Mouse (Mus musculus): ENCODE results near the gene Gm13275. TPM values are rescaled to one million over a fixed set of nuclear protein-coding genes. Genes with fewer than 3 reads are reported as not detected.
"Not testable (repeated sequence)": the region's sequence is repeated elsewhere in the genome, so short reads cannot be mapped to it uniquely, and the experiment has no call there.

The Gm13275 gene
- total RNA-seq (2015; ENCODE audit: low replicate concordance) (not detected in 2 replicates), total RNA-seq (2017; ENCODE audit: low replicate concordance) (not detected in 2 replicates)

GRCm38 (mm10) chr4:88793936-88794675 lies at the start of gene Gm13275:
TSS of gene Gm13275 (plus strand) at chr4:88794487.
- not testable (repeated sequence) for ATAC-seq (replicated peaks; ENCODE audit: low FRiP score, poor library complexity, severe bottlenecking)

- ATAC-seq (replicated peaks; ENCODE audit: low FRiP score, poor library complexity, severe bottlenecking) = no peak
Measured at GRCm38 (mm10) chr4:88749926-88750325, 44.4 kb upstream of the Gm13275 start.

- not testable (repeated sequence) for ATAC-seq (replicated peaks; ENCODE audit: low FRiP score, poor library complexity, severe bottlenecking)
Measured at GRCm38 (mm10) chr4:88754818-88755340, 39.4 kb upstream of the Gm13275 start, which contains the start of gene Gm13271. TSS of gene Gm13271 (plus strand) at chr4:88754868.

GRCm38 (mm10) chr4:88756581-88757513 lies 37.4 kb upstream of the Gm13275 start:
- ATAC-seq (replicated peaks; ENCODE audit: low FRiP score, poor library complexity, severe bottlenecking) = not testable (repeated sequence)

- peak; percentile 99 for ATAC-seq (replicated peaks; ENCODE audit: low FRiP score, poor library complexity, severe bottlenecking)
Measured at GRCm38 (mm10) chr4:88757628-88758031, 36.7 kb upstream of the Gm13275 start.

- ATAC-seq (replicated peaks; ENCODE audit: low FRiP score, poor library complexity, severe bottlenecking) = not testable (repeated sequence)
Measured at GRCm38 (mm10) chr4:88758751-88759150, 35.5 kb upstream of the Gm13275 start.

- ATAC-seq (replicated peaks; ENCODE audit: low FRiP score, poor library complexity, severe bottlenecking) = not testable (repeated sequence)
Measured at GRCm38 (mm10) chr4:88759610-88760268, 34.5 kb upstream of the Gm13275 start, which contains the start of gene Gm13283. TSS of gene Gm13283 (plus strand) at chr4:88760119.

- ATAC-seq (replicated peaks; ENCODE audit: low FRiP score, poor library complexity, severe bottlenecking) = not testable (repeated sequence)
Measured at GRCm38 (mm10) chr4:88760431-88760830, 33.9 kb upstream of the Gm13275 start.

GRCm38 (mm10) chr4:88761776-88762175 lies 32.5 kb upstream of the Gm13275 start:
- ATAC-seq (replicated peaks; ENCODE audit: low FRiP score, poor library complexity, severe bottlenecking) = not testable (repeated sequence)

GRCm38 (mm10) chr4:88762341-88762740 lies 31.9 kb upstream of the Gm13275 start:
- ATAC-seq (replicated peaks; ENCODE audit: low FRiP score, poor library complexity, severe bottlenecking) = not testable (repeated sequence)

GRCm38 (mm10) chr4:88763384-88764018 lies 30.8 kb upstream of the Gm13275 start:
- ATAC-seq (replicated peaks; ENCODE audit: low FRiP score, poor library complexity, severe bottlenecking) = peak; percentile 71; the same call in 1 of the 2 replicates

GRCm38 (mm10) chr4:88773534-88773933 lies 20.8 kb upstream of the Gm13275 start, which contains the start of gene Gm13290:
TSS of gene Gm13290 (plus strand) at chr4:88773834.
- not testable (repeated sequence) for ATAC-seq (replicated peaks; ENCODE audit: low FRiP score, poor library complexity, severe bottlenecking)

GRCm38 (mm10) chr4:88776622-88777021 lies 17.7 kb upstream of the Gm13275 start, which contains the start of gene Gm13289:
TSS of gene Gm13289 (plus strand) at chr4:88776922.
- ATAC-seq (replicated peaks; ENCODE audit: low FRiP score, poor library complexity, severe bottlenecking) = not testable (repeated sequence)

GRCm38 (mm10) chr4:88779550-88779949 lies 14.7 kb upstream of the Gm13275 start, which contains the start of gene Gm13272:
TSS of gene Gm13272 (plus strand) at chr4:88779850.
- ATAC-seq (replicated peaks; ENCODE audit: low FRiP score, poor library complexity, severe bottlenecking) = not testable (repeated sequence)

- not testable (repeated sequence) for ATAC-seq (replicated peaks; ENCODE audit: low FRiP score, poor library complexity, severe bottlenecking)
Measured at GRCm38 (mm10) chr4:88780320-88780719, 14.0 kb upstream of the Gm13275 start.

GRCm38 (mm10) chr4:88781831-88782230 lies 12.5 kb upstream of the Gm13275 start, which contains the start of gene Ifnz:
TSS of gene Ifnz (plus strand) at chr4:88782131.
- not testable (repeated sequence) for ATAC-seq (replicated peaks; ENCODE audit: low FRiP score, poor library complexity, severe bottlenecking)

GRCm38 (mm10) chr4:88782335-88782734 lies 12.0 kb upstream of the Gm13275 start:
- ATAC-seq (replicated peaks; ENCODE audit: low FRiP score, poor library complexity, severe bottlenecking) = not testable (repeated sequence)

- not testable (repeated sequence) for ATAC-seq (replicated peaks; ENCODE audit: low FRiP score, poor library complexity, severe bottlenecking)
Measured at GRCm38 (mm10) chr4:88785409-88785808, 8.9 kb upstream of the Gm13275 start, which contains the start of gene Gm13276. TSS of gene Gm13276 (plus strand) at chr4:88785709.
